Mouse (Mus musculus): ENCODE measurements around the gene C1qb. TPM values are rescaled to one million over a fixed set of nuclear protein-coding genes. Genes with fewer than 3 reads are reported as not detected.

C1qb gene
- polyA plus RNA-seq (2012): 2.6 and 3.7 TPM in 2 replicates

- Histone ChIP-seq H3K36me3 (ENCODE audit: control insufficient read depth) (no peaks in the 10 kb centered on the region), H3K9me3 (ENCODE audit: control insufficient read depth, low read length) (no peaks in the 10 kb centered on the region), H3K4me3 (replicated peaks) (no peak within 1 kb of the TSS), H3K4me1 (ENCODE audit: control insufficient read depth) (no peaks in the 10 kb centered on the region), H3K27me3 (ENCODE audit: control insufficient read depth) (no peaks in the 10 kb centered on the region)
- TF ChIP-seq GATA1 (IDR thresholded peaks at IDR 0.05; ENCODE audit: low read length) (no peak), TAL1 (IDR thresholded peaks at IDR 0.05; ENCODE audit: low read length) (no peak)
Measured at GRCm38 (mm10) chr4:136886101-136886500, at the start of gene C1qb. Gene C1qb (minus strand): TSS chr4:136886187.

- Histone ChIP-seq H3K9me3 (ENCODE audit: control insufficient read depth, low read length) (no peaks in the 10 kb centered on the region), H3K27me3 (ENCODE audit: control insufficient read depth) (peaks cover 21% of the 10 kb centered on the region), H3K4me1 (ENCODE audit: control insufficient read depth) (peaks cover 77% of the 10 kb centered on the region), H3K36me3 (ENCODE audit: control insufficient read depth) (peaks cover 29% of the 10 kb centered on the region), H3K4me3 (replicated peaks) (peak overlapping the region; percentile 67)
- no peak for TF ChIP-seq TAL1 (IDR thresholded peaks at IDR 0.05; ENCODE audit: low read length)
- no peak for TF ChIP-seq GATA1 (IDR thresholded peaks at IDR 0.05; ENCODE audit: low read length)
Measured at GRCm38 (mm10) chr4:136934746-136935613, 49.0 kb upstream of the C1qb start.

- Histone ChIP-seq H3K36me3 (ENCODE audit: control insufficient read depth) (peaks cover 31% of the 10 kb centered on the region), H3K4me1 (ENCODE audit: control insufficient read depth) (peaks cover 72% of the 10 kb centered on the region), H3K4me3 (replicated peaks) (peak overlapping the region; percentile 67), H3K27me3 (ENCODE audit: control insufficient read depth) (peaks cover 20% of the 10 kb centered on the region), H3K9me3 (ENCODE audit: control insufficient read depth, low read length) (no peaks in the 10 kb centered on the region)
- TF ChIP-seq GATA1 (IDR thresholded peaks at IDR 0.05; ENCODE audit: low read length) (peak; percentile 96), TAL1 (IDR thresholded peaks at IDR 0.05; ENCODE audit: low read length) (peak; percentile 94)
Measured at GRCm38 (mm10) chr4:136930474-136930873, 44.5 kb upstream of the C1qb start.

- no peaks in the 10 kb centered on the region for H3K9me3 ChIP-seq (ENCODE audit: control insufficient read depth, low read length)
- H3K4me1 ChIP-seq (ENCODE audit: control insufficient read depth): peaks cover 57% of the 10 kb centered on the region
- peaks cover 31% of the 10 kb centered on the region for H3K36me3 ChIP-seq (ENCODE audit: control insufficient read depth)
- peaks cover 20% of the 10 kb centered on the region for H3K27me3 ChIP-seq (ENCODE audit: control insufficient read depth)
- no peak for TF ChIP-seq TAL1 (IDR thresholded peaks at IDR 0.05; ENCODE audit: low read length)
- no peak for TF ChIP-seq GATA1 (IDR thresholded peaks at IDR 0.05; ENCODE audit: low read length)
- no peak overlapping the region for H3K4me3 ChIP-seq (replicated peaks)
Measured at GRCm38 (mm10) chr4:136928928-136929327, 42.9 kb upstream of the C1qb start.

- H3K4me1 ChIP-seq (ENCODE audit: control insufficient read depth): peaks cover 25% of the 10 kb centered on the region
- TF ChIP-seq TAL1 (IDR thresholded peaks at IDR 0.05; ENCODE audit: low read length) (no peak), GATA1 (IDR thresholded peaks at IDR 0.05; ENCODE audit: low read length) (no peak)
- H3K4me3 ChIP-seq (replicated peaks): no peak overlapping the region
- peaks cover 5% of the 10 kb centered on the region for H3K36me3 ChIP-seq (ENCODE audit: control insufficient read depth)
- H3K9me3 ChIP-seq (ENCODE audit: control insufficient read depth, low read length): no peaks in the 10 kb centered on the region
- peaks cover 18% of the 10 kb centered on the region for H3K27me3 ChIP-seq (ENCODE audit: control insufficient read depth)
Measured at GRCm38 (mm10) chr4:136925804-136926203, 39.8 kb upstream of the C1qb start.

- Histone ChIP-seq H3K4me1 (ENCODE audit: control insufficient read depth) (peaks cover 13% of the 10 kb centered on the region), H3K9me3 (ENCODE audit: control insufficient read depth, low read length) (no peaks in the 10 kb centered on the region), H3K4me3 (replicated peaks) (no peak overlapping the region), H3K27me3 (ENCODE audit: control insufficient read depth) (peaks cover 18% of the 10 kb centered on the region), H3K36me3 (ENCODE audit: control insufficient read depth) (no peaks in the 10 kb centered on the region; the same call in 1 of the 2 replicates)
- TF ChIP-seq TAL1 (IDR thresholded peaks at IDR 0.05; ENCODE audit: low read length) (no peak), GATA1 (IDR thresholded peaks at IDR 0.05; ENCODE audit: low read length) (no peak)
Measured at GRCm38 (mm10) chr4:136924529-136924928, 38.5 kb upstream of the C1qb start.

- no peak overlapping the region for H3K4me3 ChIP-seq (replicated peaks)
- TF ChIP-seq GATA1 (IDR thresholded peaks at IDR 0.05; ENCODE audit: low read length): no peak
- no peak for TF ChIP-seq TAL1 (IDR thresholded peaks at IDR 0.05; ENCODE audit: low read length)
- no peaks in the 10 kb centered on the region for H3K9me3 ChIP-seq (ENCODE audit: control insufficient read depth, low read length)
- H3K36me3 ChIP-seq (ENCODE audit: control insufficient read depth): no peaks in the 10 kb centered on the region
- no peaks in the 10 kb centered on the region for H3K4me1 ChIP-seq (ENCODE audit: control insufficient read depth)
- no peaks in the 10 kb centered on the region for H3K27me3 ChIP-seq (ENCODE audit: control insufficient read depth)
Measured at GRCm38 (mm10) chr4:136919526-136919925, 33.5 kb upstream of the C1qb start.

GRCm38 (mm10) chr4:136918834-136919233 lies 32.8 kb upstream of the C1qb start:
- TF ChIP-seq GATA1 (IDR thresholded peaks at IDR 0.05; ENCODE audit: low read length) (no peak), TAL1 (IDR thresholded peaks at IDR 0.05; ENCODE audit: low read length) (no peak)
- Histone ChIP-seq H3K27me3 (ENCODE audit: control insufficient read depth) (no peaks in the 10 kb centered on the region), H3K4me1 (ENCODE audit: control insufficient read depth) (no peaks in the 10 kb centered on the region), H3K36me3 (ENCODE audit: control insufficient read depth) (no peaks in the 10 kb centered on the region), H3K4me3 (replicated peaks) (no peak overlapping the region), H3K9me3 (ENCODE audit: control insufficient read depth, low read length) (no peaks in the 10 kb centered on the region)

- Histone ChIP-seq H3K36me3 (ENCODE audit: control insufficient read depth) (no peaks in the 10 kb centered on the region), H3K27me3 (ENCODE audit: control insufficient read depth) (peaks cover 8% of the 10 kb centered on the region), H3K4me3 (replicated peaks) (no peak overlapping the region), H3K9me3 (ENCODE audit: control insufficient read depth, low read length) (no peaks in the 10 kb centered on the region), H3K4me1 (ENCODE audit: control insufficient read depth) (no peaks in the 10 kb centered on the region)
- no peak for TF ChIP-seq TAL1 (IDR thresholded peaks at IDR 0.05; ENCODE audit: low read length)
- no peak for TF ChIP-seq GATA1 (IDR thresholded peaks at IDR 0.05; ENCODE audit: low read length)
Measured at GRCm38 (mm10) chr4:136917165-136917524, 31.2 kb upstream of the C1qb start.
